Mouse (Mus musculus) large intestine, adult 2 months (tissue): Measurements from ENCODE around the gene Ipo4. TPM values are rescaled to one million over a fixed set of nuclear protein-coding genes. Genes with fewer than 3 reads are reported as not detected.

ENCODE experiments used
- DNase-seq: peaks from one replicate; pipeline ENCODE4 v3.0.0-alpha.2; 2012; ENCODE audit warnings: low read depth, low spot score
- WGBS: fragments of 180-500 bp; shearing (Covaris S2); methylation state at CpG from one replicate; pipeline ENCODE4 v1.1.7; 2018; 5-methylcytosine and 5-hydroxymethylcytosine counted together
- polyA plus RNA-seq: library from polyadenylated mRNA; depleted of rRNA; stranded (reverse); fragments of >200 nt; gene quantifications from 2 replicates; pipeline ENCODE4 v1.2.3, GENCODE M21; 2012

Gene Ipo4
- polyA plus RNA-seq, 1 experiment, result 39.2 TPM

DNA sequence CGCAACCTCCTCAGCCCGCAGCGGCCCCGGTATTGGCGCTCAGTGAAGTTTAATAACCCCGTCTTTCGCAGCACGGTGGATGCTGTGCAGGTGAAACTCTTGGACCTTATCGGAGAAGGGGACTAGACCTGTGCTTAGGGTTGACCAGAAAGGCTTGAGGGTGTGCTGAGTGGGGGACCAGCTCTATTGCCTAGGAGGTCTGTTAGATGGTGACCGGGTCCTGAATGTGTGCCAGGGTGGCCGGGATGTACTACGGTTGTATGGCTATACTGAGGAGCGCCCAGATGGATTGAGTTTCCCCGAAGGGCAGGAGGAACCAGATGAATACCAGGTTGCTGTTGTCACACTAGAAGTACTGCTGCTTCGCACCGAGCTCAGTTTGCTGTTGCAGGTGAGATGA, 43.5 kb downstream of the Ipo4 start:
- 1% methylated on average over 16 of the region's 16 CpGs for WGBS
- no peak for DNase-seq

DNA sequence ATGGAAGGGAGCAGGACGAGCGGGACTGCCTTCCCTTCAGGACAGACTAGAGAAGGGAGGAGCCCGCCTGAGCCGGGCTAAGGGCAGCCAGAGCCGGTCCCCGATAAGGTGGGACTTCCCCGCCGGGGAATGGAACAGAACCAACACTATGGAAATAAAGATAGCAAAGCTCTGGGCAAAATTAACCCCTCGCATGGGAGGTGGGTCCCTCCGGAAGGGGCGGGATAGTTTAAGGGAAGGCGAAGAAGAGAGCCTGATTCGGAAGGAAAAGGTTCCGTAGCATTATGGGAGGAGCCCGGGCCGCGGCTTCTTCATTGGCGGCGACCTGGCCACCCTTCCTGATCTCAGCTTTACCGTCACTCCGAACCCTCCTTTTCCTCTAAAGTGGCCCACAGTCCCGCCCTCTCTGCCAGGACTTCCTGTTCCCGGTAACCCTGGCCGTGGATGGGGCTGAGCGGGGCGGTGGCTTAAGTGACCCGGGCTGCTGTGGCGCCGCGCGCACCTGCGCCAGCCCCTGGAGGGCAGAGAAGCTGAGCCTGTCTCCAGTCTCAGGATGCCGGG, 44.3 kb downstream of the Ipo4 start, which contains the start of gene Rnf31:
Rnf31 (plus strand) TSS at position 378 of the 561 bp plus-strand sequence.
- WGBS, result 1% methylated on average over 33 of the region's 33 CpGs
- no peak for DNase-seq

DNA sequence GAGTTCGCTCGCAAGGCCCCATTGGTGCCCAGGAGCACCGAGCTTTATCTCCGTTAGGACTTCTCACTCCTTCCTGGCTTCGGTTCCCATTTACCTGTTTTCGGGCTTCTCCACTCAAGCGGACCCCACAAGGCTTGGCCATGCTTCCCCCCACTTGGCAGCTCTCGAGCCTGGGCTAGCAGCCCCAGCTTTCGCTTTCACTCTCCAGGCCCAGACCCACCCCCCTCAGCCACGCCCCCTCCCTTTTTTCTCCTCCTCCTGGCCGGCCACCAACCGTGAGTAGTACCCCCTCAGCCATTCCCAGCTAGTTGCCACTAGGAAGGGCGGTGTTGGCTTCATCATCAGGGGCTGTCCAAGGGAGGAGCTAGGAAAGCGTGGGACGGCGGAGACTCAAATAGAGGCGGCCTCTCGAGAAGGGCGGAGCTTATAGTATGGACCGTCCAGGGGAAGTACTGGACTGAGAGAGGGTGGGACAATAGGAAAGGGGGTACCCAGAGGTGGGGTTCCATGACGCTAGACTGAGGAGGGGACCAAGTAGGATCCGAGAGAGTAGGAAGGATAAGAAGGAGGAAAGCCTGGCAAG, 44.9 kb downstream of the Ipo4 start, which contains the start of gene Psme2:
Psme2 (minus strand) TSS at position 366 of the 583 bp plus-strand sequence.
- under 1% methylated on average over 22 of the region's 22 CpGs for WGBS
- DNase-seq, result peak; percentile 97

DNA sequence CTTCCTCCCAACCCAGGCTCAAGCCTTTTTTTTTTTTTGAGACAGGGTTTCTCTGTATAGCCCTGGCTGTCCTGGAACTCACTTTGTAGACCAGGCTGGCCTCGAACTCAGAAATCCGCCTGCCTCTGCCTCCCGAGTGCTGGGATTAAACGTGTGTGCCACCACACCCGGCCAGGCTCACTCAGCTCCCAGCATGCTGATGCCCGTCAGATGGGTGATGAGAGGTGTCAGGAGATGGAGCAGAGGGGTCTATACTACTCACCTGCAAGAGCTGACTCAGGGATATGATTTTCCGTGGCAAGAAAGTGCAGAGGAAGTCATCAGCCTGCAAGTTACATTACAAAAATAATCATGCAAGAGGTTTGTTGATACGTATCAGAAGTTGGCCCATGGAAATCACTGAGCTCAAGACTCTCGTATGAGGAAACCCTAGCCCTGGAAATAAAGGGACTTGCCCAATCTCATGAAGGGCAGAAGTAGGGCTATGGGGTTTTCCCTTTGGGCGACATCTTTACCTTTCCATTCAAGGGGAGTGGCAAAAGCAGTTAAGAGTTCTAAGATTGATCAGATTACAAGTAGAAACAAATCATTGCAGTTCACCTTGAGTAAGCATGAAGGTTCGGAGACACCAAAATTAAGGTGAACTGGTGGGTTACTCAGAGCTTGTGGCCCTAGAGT, 45.8 kb downstream of the Ipo4 start:
- 53% methylated on average over 11 of the region's 11 CpGs for WGBS
- no peak for DNase-seq

DNA sequence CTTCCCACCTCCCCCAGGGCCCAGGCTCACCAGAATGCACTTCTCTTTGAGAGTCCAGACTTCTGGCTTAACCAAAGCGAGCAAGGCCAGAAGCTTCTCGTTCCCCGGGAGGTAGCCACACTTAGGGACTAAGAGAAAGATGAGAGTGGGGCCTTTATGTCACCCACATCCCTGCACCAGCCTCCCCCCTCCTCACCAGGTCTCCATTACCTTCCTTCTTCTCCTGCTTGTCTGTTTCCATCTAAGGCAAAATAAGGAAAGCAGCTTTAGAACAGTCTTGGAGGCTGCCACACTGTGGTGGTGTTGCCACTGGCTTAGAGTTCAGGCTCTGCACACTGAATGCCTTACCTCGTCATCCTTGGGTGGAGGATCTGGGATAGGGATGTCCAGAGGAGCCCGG, 46.5 kb downstream of the Ipo4 start:
- DNase-seq, result no peak
- WGBS, result 93% methylated on average over 5 of the region's 5 CpGs

DNA sequence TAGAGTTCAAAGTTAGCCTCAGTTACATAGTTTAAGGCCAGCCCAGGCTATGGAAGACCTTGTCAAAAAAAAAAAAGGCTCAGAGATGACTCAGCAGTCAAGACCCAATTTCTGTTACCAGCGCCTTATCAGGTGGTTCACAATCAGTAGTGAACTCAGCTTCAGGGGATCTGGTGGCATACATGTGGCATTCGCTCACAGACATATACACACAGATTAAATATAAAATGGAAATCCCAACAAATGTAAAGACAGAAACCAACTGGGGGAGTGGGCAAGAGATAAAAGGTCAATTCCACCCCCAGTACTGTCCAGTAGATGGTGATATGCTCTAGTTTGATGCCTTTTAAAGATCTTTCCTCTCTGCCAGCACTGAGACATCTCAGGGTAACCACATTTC, 49.6 kb downstream of the Ipo4 start:
- 89% methylated on average over 2 of the region's 2 CpGs for WGBS

DNA sequence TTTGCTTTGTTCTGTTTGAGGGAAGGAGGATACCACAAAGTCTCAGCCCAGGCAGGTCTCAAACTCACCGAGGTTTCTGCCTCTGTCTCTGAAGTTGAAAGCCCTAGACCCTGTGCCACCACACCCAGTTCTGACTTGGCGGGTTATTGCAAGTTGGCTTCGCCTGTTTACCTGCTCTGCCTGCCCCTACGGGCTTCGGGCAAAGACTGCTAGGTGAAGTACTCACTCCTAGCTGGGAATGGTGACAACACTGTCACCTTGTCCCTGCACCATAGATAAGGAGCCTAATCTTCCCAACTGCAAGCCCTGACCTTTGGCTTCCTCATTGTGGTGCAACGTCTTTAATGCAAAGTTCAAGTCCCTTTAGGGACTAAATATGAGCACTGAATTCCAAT, 50.2 kb downstream of the Ipo4 start:
- no peak for DNase-seq
- WGBS, result 20% methylated on average over 6 of the region's 6 CpGs

More for the DNA sequence above, 49.6 kb downstream of the Ipo4 start:
- DNase-seq, result no peak

DNA sequence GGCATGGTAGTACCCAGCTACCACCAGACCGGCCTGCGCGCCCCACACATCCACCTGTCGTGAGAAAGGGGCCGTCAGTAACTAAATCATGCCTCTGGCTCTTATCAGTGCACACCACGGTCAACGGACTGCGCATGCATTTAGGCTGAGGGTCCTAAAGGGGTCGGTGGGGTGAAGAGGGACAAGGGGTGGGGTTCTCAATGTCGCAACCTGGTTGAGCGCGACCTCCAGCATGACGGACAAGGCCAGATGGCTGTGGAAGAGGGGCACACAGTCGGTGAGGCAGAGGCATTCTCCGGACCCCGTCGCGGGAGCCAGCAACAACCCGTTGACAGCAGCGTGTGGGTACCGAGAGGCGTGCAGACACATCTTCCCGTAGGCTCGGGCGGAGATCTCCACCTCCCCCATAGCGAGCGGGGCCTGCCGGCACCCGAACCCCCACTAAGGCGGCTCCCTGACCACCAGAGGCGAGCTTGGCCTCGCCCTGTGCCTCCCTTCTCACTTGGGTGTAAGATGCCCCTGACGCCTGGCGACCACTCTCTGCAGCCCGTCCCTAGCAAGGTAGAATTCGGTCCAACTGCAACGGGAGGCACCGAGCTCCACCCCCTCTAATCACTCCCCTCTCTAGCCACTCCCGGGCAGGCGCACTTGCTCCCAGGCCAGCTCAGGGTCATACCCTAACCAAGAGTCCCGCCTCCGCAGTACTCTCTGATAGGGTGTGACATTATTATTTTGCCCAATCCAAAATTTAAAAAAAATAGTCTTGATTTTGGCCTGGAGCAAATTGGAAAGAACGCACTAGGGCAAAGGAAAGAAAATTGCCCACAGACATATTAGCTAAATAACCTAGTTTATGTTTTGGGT, 50.8 kb downstream of the Ipo4 start, which contains the start of gene Emc9:
Emc9 (minus strand) TSS at position 601 of the 864 bp plus-strand sequence.
- 8% methylated on average over 43 of the region's 43 CpGs for WGBS
- DNase-seq, result no peak

DNA sequence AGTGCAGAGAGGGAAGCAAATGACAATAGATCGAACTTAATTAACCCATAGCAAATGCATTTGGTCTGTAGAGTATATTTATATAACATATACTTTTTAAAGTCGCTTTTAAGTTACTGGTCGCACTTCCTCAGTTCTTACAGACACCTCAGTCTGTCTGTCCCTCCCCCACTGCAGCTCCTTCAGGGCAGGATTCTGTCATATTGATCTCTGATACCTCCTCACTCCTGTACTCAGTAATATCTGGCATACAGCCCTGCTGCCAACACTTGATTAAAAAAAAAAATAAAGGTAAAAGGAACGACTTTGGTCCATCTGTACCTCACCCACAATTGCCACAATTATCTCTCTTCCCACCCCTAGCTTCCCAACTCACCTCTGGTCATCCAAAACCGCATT, 51.5 kb downstream of the Ipo4 start:
- WGBS, result 49% methylated on average over 5 of the region's 5 CpGs

DNA sequence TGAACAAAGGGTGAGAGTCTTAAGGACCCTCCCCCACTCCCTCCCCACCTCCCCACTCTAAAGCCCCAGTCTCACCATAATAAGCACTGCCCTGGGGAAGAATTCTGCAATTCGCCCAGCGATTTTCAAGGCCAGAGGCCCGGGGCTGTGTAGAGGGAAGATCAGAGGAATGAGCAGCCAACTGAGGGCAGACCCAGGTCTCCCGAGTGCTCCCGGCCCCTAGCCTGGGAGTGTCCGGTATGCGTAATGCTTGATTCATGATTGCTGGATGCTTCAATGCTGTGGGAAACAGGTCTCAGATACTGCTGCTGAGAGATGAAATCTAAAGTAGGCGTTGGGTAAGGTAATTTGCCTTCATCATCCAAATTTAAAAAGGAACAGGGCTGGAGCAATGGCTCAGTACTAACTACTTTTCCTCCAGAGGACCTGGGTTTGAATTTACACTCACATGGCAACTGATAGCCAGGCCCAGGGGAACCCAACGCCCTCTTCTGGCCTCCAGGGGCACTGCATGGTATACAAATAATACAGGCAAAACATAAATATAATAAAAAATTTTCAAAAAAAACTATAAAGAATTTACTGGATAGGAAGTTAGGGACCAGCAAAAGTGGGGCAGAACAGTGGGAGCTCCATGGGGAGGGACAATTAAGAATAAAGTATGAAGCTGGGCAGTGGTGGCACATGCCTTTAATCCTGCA, 53.6 kb downstream of the Ipo4 start:
- no peak for DNase-seq
- WGBS, result 66% methylated on average over 9 of the region's 9 CpGs

More for the DNA sequence above, 51.5 kb downstream of the Ipo4 start:
- DNase-seq, result no peak

DNA sequence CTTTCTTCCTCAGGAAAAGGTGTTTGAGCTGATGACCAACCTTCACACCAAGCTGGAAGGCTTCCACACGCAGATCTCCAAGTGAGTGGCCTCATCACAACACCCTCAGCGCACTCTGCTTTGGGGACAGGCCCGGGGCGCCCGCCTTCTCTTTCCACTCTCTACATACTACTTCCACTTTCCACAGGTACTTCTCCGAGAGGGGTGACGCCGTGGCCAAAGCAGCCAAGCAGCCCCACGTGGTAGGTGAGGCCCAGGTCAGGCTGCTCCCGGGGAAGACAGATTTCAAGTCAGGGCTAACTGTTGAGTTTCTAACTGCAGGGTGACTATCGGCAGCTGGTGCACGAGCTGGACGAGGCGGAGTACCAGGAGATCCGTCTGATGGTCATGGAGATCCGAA, 55.0 kb downstream of the Ipo4 start:
- no peak for DNase-seq
- 92% methylated on average over 16 of the region's 16 CpGs for WGBS

DNA sequence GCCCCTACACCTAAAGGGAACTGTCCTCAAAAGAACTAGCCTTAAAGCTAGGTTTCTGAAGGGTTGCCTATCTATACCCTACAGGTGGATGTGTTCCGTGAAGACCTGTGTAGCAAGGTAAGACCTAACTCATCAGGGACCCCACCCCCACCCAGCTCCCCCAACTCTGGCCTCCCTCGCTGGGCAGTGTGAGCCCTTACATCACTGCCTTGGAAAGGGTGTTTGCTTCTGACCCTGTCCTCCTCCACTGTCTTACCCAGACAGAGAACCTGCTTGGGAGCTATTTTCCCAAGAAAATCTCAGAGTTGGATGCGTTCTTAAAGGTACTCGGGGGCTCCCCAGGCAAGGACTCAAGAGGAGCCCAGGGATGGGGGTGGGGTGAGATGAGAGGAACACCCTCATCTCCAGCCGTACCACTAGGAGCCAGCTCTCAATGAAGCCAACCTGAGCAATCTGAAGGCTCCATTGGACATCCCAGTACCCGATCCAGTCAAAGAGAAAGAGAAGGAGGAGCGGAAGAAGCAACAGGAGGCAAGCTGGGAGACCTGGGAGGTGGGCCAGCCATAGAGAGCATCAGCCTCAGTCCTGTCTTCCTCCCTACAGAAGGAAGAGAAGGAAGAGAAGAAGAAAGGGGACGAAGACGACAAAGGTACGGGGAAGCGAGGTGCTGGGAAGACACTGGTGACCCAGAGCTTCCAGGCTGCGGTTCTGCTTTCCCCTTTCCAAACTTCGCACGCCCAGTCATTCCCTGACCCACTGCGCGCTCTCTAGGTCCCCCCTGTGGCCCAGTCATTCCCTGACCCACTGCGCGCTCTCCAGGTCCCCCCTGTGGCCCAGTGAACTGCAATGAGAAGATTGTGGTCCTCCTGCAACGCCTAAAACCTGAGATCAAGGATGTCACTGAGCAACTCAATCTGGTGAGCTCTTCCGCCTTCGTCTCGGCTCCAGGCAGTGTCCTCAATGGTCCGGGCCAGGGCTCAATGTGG, 56.0 kb downstream of the Ipo4 start:
- no peak for DNase-seq
- WGBS, result 92% methylated on average over 23 of the region's 23 CpGs

DNA sequence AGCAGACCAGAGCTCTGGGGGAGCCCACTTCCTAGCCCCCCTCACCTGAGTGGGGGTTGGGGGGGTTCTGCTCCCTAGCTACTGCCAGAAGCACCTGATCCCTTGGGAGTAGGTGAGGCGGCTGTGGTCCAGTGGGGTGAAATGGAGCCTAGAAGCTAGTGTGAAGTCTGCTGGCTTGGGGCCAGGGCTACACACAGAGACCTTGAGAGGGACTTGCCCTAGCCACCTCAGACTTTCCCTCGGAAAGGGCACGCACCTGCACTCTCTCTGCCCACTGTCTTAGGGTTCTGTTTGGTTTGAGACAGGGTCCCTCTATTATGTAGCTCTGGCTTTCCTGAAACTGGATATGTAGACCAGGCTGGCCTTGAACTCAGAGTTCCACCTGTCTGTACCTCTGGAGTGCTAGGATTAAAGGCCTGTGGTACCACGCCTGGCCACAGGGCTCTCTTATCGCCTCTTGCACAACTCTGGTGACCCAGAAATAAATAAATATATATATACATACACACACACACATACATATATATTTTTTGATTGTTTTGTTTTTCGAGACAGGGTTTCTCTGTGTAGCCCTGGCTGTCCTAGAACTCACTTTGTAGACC, 57.0 kb downstream of the Ipo4 start:
- no peak for DNase-seq
- WGBS, result 13% methylated on average over 6 of the region's 6 CpGs

DNA sequence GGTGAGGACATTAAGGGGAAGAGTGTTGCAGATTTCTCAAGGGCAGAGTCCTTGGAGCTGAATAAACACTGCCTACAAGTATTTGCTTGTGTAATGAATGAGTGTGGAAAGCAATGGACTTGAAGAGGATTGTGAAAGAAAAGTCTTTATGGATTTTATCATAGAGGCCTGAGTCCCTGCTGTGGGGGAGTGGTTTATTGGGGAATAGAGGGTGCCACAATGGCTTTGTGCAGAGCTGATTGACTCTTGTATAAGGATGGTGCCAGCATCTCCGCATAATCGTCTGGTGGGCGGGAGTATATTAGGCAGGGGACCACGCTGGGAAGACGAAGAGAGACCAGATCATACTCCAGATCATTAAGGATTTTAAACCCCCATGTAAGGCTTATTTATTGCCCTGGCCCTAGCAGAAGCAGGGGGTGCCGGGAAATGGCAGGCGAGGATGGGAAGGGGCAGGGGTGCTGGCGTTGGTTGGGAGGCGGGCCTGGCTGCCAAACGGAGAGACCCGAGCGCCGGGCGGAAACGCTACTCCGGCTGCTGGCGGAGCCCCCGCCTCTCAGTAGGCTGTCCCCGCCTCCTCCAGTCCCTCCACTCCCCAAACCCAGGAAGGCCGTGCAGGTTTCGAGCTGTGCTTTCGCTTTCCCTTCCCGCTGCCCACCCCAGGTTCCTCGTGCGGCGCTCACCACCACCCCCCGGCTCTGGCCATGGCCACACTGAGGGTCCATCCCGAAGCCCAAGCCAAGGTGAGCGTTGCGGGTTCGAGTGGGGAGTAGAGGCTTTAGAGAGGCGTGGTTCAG, 57.7 kb downstream of the Ipo4 start, which contains the start of gene Psme1:
Psme1 (plus strand) TSS at position 253 of the 797 bp plus-strand sequence.
- under 1% methylated on average over 32 of the region's 32 CpGs for WGBS
- no peak for DNase-seq

DNA sequence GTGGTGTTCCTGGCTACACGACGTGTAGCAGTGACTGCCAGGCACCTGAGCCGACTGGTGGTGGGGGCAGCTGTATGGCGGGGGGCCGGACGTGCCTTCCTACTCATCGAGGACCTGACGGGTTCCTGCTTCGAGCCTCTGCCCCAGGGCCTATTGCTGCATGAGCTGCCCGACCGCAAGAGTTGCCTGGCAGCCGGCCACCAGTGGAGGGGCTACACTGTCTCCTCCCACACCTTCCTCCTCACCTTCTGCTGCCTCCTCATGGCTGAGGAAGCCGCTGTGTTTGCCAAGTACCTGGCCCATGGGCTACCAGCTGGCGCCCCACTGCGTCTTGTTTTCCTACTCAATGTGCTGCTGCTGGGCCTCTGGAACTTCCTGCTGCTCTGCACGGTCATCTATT, 59.4 kb downstream of the Ipo4 start:
- WGBS, result 77% methylated on average over 16 of the region's 16 CpGs
- DNase-seq, result no peak

DNA sequence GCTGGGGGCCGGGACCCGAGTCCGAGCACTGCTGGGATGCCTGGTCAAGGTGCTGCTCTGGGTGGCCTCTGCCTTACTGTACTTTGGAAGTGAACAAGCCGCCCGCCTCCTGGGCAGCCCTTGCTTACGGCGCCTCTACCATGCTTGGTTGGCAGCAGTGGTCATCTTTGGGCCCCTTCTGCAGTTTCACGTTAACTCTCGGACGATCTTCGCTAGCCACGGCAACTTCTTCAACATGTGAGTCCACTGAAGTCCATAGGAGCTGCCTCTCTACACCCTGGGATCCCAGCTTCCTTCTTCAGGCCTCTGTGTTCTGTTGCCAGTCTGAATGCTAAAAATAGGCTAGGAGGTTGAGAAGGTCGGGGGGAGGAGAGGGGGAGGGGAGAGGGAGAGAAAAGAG, 60.0 kb downstream of the Ipo4 start:
- DNase-seq, result no peak
- WGBS, result 77% methylated on average over 13 of the region's 13 CpGs
